Mouse (Mus musculus) adrenal gland, adult 18-20 months (tissue): ENCODE measurements around the gene Vcl. TPM values are rescaled to one million over a fixed set of nuclear protein-coding genes. Genes with fewer than 3 reads are reported as not detected.

Experiments
- DNase-seq, 2 experiments: peaks; one replicate each; pipeline ENCODE4 v3.0.0; 2021 to 2022; ENCODE audit warnings: low spot score in 2 of 2
- total RNA-seq, 2 experiments: library from RNA; stranded (reverse); gene quantifications; 1 replicate in 1 of 2; 2 replicates in 1 of 2; pipeline ENCODE4 v1.2.3; 2021

The Vcl gene
- total RNA-seq, 2 experiments from 2014 or later = 83.0 to 123 TPM

GRCm38 (mm10) chr14:20997548-20997947, 68.3 kb downstream of the Vcl start:
- no peak for DNase-seq

- no peak for DNase-seq
Measured at GRCm38 (mm10) chr14:20999617-21000016, 70.4 kb downstream of the Vcl start.

DNA sequence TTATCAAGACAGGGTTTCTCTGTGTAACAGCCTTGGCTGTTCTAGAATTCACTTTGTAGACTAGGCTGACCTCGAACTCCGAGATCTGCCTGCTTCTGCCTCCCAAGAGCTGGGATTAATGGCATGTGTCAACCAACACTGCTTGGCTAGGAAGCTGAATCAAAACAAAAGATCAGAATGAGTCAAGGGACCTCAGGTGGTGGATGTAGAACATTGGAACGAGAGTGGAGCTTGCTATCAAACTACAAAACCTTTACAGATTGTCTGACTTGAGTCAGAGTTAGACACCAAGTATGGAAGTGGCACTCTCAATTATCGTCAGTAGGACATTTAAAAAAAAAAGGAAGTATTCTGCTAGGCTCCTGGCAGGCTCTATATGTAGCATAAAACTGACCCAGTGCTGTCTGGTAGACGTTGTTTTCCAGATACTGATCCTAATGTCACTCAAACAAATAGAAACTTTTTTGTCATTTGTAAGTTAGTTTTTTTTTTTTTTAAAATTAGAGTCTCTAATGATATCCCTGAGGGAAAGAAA, 84.7 kb downstream of the Vcl start:
- DNase-seq = no peak

- DNase-seq = no peak
Measured at GRCm38 (mm10) chr14:21017871-21018270, 88.7 kb downstream of the Vcl start.

DNA sequence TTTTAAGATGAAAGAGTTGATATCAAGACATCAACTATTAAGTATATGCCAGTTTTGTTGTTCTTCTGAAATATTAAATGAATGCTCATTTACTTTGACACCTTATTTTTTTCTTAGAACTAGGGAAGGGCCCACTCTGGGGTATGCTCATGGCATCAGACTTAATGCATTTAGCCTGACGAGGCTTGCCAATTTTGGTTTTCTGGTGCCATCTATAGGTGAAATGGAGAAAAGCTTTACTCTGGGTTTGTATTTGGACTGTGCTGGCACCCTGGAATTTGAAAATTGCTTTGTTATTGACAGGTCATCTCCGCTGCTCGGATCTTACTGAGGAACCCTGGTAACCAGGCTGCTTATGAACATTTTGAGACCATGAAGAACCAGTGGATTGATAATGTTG, 89.8 kb downstream of the Vcl start:
- no peak for DNase-seq

DNA sequence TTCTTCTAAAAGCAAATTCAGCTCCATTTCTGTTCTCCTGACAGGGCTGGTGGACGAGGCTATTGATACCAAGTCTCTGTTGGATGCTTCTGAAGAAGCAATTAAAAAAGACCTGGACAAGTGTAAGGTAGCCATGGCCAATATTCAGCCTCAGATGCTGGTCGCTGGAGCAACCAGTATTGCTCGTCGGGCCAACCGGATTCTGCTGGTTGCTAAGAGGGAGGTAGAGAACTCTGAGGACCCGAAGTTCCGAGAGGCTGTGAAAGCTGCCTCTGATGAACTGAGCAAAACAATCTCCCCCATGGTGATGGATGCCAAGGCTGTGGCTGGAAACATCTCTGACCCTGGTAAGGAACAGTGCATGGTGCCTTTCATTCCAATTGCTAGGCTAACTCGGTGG, 91.2 kb downstream of the Vcl start:
- no peak for DNase-seq

DNA sequence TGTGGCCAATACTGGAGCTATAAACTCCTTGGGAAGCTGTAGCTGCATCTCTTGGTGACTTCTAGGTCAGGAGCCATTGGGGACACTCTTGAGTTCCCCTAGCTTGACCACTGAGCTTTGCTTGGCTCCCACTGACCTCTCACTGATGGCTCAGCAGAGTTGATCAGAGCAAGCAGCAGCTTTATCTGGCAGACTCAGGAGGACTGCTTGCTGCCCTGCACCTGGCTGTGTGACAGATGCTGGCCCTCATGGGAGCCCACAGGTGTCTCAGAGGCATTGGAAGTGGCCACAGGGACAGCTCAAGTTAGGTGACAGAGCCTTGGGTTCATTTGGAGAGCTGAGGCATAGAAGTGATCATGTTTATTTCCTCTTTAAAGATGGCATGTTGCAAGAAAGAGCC, 98.3 kb downstream of the Vcl start:
- DNase-seq = no peak

DNA sequence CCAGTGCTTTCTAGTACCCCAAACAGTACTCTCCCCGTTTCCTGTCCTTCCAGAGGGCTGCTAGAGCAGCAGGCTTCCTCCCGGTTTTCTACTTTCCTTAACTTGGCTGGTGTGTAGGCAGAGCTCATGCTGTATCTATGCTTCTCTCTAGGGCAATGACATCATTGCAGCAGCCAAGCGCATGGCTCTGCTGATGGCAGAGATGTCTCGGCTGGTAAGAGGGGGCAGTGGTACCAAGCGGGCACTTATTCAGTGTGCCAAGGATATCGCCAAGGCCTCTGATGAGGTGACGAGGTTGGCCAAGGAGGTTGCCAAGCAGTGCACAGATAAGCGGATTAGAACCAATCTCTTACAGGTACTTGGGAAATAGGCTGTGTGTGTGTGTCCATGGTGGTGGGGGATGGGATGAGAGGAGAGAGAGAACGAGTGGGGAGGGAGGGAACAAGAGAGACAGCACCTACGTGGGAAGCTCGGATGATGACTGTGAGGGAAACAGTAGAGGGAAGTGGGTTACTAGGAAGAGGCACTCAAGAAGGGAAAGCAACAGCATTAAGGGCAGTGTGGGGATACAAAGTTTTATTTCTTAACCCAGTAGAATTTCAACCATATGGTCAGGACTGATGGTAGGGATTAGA, 99.9 kb downstream of the Vcl start:
- DNase-seq = no peak

DNA sequence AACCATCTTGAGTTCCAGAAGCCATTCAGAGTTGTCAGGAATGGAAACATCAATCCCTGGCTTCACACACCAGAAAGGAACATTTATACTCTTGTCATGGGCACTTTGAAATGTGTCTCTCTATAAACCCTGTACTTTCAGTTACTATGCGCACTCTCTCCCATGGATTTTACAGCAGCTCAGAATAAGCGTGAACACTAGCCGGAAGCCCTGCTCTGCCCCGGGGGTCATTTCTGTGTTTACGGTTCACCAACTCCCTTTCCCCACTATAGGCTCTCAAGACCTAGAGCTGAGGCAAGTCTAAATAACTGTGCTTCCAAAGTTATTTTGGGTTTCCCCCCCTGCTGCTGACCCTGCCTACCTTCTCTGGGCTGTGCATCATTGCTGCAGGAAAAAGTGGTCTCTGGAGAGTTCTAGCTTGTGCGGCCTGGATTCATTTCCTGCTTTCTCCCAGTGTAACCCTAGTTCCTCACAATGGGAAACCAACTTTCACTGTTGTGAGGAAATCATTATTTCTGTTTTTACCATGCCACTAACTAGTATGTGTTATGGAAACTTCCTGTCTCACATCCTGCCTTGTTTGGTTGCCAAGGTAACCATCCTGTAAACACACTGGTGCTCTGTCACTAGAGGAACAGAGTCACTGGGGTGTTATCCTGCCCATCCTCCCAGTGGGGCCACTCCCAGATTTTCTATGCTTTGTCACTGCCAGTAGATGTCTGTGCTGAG, 102.7 kb downstream of the Vcl start:
- DNase-seq = no peak

- no peak for DNase-seq
Measured at GRCm38 (mm10) chr14:21034271-21034670, 105.1 kb downstream of the Vcl start.

DNA sequence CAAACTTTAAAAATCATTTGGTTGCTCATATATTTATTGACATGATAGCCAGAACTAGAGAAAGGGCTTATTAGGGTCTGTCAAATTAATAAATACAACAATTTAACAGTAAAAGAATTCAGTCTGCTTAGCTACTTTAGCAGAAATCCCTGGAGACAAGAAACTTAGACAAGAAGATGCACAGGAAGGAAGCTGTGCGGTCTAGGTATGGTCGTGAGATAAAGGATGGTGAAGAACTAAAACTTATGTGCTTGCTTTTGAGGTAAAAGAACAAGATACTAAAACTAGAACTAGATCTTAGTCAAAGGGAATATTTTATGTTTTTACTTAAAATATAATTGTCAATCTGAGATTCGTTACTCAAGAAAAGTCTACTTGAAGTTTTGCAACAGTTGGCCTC, 105.6 kb downstream of the Vcl start:
- DNase-seq = no peak

DNA sequence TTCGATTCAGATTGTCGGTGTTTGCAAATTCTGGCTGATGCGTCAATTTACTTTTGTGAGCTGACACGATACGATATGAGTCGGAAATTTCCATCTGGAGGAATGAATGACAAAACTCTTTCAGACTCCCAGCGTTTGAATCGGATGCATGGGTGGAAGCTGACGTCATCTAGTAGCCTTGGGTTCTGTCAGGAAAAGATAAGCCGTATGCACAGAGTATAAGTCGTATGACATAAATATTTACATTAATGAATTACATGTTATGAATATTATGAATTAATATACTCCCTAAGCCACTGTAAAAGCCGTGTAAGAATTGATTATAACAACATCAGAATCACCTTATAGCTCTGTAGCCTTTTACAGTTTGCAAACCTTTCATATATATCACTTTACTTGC, 109.9 kb downstream of the Vcl start:
- DNase-seq = no peak

GRCm38 (mm10) chr14:21039623-21040022, 110.4 kb downstream of the Vcl start:
- DNase-seq = no peak

GRCm38 (mm10) chr14:21047840-21048239, 118.6 kb downstream of the Vcl start:
- no peak for DNase-seq

- no peak for DNase-seq
Measured at GRCm38 (mm10) chr14:21048879-21049278, 119.7 kb downstream of the Vcl start.

GRCm38 (mm10) chr14:21050734-21051133, 121.5 kb downstream of the Vcl start:
- no peak for DNase-seq

GRCm38 (mm10) chr14:21051380-21052111, 122.3 kb downstream of the Vcl start:
- DNase-seq = no peak

- peak; percentile 93 to 94 for DNase-seq
Measured at GRCm38 (mm10) chr14:21052112-21052780, 123.0 kb downstream of the Vcl start, which contains the start of the genes Ap3m1 and Adk. Gene Ap3m1, minus strand, starts transcription at chr14:21052508. Gene Adk, plus strand, starts transcription at chr14:21052574.

GRCm38 (mm10) chr14:21052781-21053130, 123.6 kb downstream of the Vcl start:
- no peak for DNase-seq

GRCm38 (mm10) chr14:21053151-21053550, 124.0 kb downstream of the Vcl start:
- DNase-seq = no peak

GRCm38 (mm10) chr14:21053586-21053985, 124.4 kb downstream of the Vcl start:
- no peak for DNase-seq
